Mouse (Mus musculus): ENCODE measurements around the gene Nthl1. TPM values are rescaled to one million over a fixed set of nuclear protein-coding genes. Genes with fewer than 3 reads are reported as not detected.

Nthl1 gene
- 17.6 and 17.9 TPM in 2 replicates for polyA plus RNA-seq (2015; fragmentation: Nextera tagmentation; extraction: Ambion mirVana)

DNA sequence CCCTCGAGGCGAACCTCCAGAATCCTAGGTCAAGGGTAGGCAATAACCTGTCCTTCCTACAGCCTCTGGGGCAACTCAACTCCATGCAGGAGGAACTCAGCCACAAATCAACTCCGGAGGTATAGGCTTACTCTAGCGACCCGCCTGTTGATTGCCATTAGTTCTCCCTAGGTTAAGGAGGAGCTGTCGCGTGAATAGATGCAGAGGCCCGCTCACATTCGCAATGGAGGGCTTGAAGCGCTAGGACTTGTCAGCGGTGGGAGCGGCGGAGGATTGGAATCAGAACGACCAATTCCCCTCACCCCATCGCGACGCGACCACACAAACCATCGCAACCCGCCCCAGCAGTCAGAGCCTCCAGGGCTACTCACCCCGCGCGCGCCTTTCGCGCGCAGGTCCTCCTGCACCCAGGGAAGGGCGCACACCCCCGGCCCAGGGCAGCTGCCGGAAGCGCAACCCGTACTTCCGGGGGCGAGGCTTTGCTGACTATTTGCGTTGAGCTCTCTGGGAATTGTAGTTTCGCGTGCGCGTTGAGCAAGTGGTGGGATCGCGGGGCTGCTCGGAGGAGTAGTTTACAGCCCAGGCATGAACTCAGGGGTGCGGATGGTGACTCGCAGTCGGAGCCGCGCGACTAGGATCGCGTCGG, at the start of gene Nthl1, which contains the start of gene Tsc2:
Nthl1 (plus strand) TSS at position 514 of the 646 bp plus-strand sequence.
Tsc2 (minus strand) TSS at position 464 of the 646 bp plus-strand sequence.
- peak within 1 kb of the TSS; percentile 88 for H3K9ac ChIP-seq (ENCODE audit: low read length)
- H3K36me3 ChIP-seq (ENCODE audit: control insufficient read depth, insufficient read depth, low read length), result peaks cover 9% of the 10 kb centered on the region; the same call in 1 of the 2 replicates
- no peaks in the 10 kb centered on the region for H3K27me3 ChIP-seq (ENCODE audit: control insufficient read depth, insufficient read depth, low read depth, low read length)
- ATAC-seq (ENCODE audit: low read depth), result peak; percentile 88
- H3K9me3 ChIP-seq (ENCODE audit: control insufficient read depth, low read length), result no peaks in the 10 kb centered on the region
- peak within 1 kb of the TSS; percentile 79 for H3K4me3 ChIP-seq (ENCODE audit: low read length)
- peaks cover 17% of the 10 kb centered on the region for H3K4me1 ChIP-seq (replicated peaks; ENCODE audit: control insufficient read depth, insufficient read depth, low read length)
- peak within 1 kb of the TSS; percentile 97 for H3K27ac ChIP-seq (ENCODE audit: low read length)
- H3K4me2 ChIP-seq (ENCODE audit: low read depth, low read length), result peak within 1 kb of the TSS; percentile 78
- WGBS, result 1% methylated on average over 51 of the region's 51 CpGs

DNA sequence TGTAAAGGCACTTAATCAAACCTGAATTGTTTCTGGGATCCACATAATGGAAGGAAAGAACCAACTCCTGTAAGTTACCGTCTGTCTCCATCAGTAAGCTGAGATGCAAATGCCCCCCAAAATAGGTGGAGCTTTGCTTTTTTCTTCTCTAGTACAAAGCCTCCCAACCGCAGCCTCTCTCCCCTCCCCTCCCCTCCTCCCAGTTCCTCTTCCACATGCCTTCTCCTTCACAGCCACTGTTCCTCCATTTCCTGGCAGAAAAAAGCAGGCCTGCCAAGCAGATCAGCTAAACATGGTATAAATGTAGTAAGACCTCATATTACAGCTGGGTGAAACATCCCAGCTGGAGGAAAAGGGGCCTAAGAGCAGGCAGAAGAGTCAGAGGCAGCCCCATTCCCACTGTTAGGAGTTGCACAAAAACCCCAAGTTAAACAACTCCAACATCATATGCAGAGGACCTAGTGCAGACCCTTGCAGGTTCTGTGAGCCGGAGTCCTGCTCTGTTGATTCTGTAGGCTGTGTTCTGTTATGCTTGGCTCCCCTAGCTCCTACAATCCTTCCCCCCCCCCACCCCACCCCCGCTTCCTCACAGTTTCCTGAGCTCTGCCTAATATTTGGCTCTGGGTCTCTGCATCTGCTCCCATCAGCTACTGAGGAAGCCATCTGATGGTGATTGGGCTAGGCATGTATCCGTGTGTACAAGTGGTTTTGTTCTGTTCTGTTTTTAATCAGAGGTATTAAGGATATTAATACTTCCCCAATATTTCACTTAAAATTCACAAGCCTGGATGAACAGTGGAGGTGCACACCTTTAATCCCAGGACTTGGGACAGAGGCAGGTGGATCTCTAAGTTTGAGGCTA, 48.6 kb upstream of the Nthl1 start:
- peak overlapping the region; percentile 60 for H3K27ac ChIP-seq (ENCODE audit: low read length)

DNA sequence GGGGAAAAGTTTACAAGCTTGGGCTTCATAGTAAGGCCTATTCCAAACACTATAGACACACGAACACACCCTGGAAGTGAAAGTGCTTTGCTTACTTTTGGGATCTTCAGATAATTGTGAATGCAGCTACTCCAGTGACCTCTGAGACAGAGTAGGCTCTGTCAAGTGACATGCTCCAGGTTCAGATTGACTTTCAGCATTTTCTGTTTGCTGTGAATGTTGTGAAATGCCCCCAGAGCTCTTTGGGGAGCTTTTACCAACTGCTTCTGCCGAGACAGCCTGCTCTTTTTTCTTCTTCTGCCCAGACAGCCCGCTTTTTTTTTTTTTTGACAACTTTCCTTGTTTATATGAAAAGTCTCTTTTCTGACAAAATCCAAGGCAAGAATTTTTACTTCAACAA, 48.0 kb upstream of the Nthl1 start:
- Histone ChIP-seq H3K4me2 (ENCODE audit: low read depth, low read length) (no peak overlapping the region), H3K4me1 (replicated peaks; ENCODE audit: control insufficient read depth, insufficient read depth, low read length) (no peaks in the 10 kb centered on the region), H3K27me3 (ENCODE audit: control insufficient read depth, insufficient read depth, low read depth, low read length) (no peaks in the 10 kb centered on the region), H3K4me3 (ENCODE audit: low read length) (no peak overlapping the region), H3K9ac (ENCODE audit: low read length) (no peak overlapping the region), H3K36me3 (ENCODE audit: control insufficient read depth, insufficient read depth, low read length) (peaks cover 55% of the 10 kb centered on the region), H3K27ac (ENCODE audit: low read length) (peak overlapping the region; percentile 60), H3K9me3 (ENCODE audit: control insufficient read depth, low read length) (no peaks in the 10 kb centered on the region)
- ATAC-seq (ENCODE audit: low read depth), result peak; percentile 27
- WGBS, result 55% methylated on average over 3 of the region's 3 CpGs

More for the DNA sequence above, 48.6 kb upstream of the Nthl1 start:
- Histone ChIP-seq H3K27me3 (ENCODE audit: control insufficient read depth, insufficient read depth, low read depth, low read length) (no peaks in the 10 kb centered on the region), H3K9ac (ENCODE audit: low read length) (no peak overlapping the region), H3K4me3 (ENCODE audit: low read length) (no peak overlapping the region), H3K36me3 (ENCODE audit: control insufficient read depth, insufficient read depth, low read length) (peaks cover 59% of the 10 kb centered on the region), H3K4me1 (replicated peaks; ENCODE audit: control insufficient read depth, insufficient read depth, low read length) (no peaks in the 10 kb centered on the region), H3K9me3 (ENCODE audit: control insufficient read depth, low read length) (no peaks in the 10 kb centered on the region), H3K4me2 (ENCODE audit: low read depth, low read length) (no peak overlapping the region)
- WGBS, result 58% methylated on average over 5 of the region's 5 CpGs
- ATAC-seq (ENCODE audit: low read depth), result peak; percentile 44

DNA sequence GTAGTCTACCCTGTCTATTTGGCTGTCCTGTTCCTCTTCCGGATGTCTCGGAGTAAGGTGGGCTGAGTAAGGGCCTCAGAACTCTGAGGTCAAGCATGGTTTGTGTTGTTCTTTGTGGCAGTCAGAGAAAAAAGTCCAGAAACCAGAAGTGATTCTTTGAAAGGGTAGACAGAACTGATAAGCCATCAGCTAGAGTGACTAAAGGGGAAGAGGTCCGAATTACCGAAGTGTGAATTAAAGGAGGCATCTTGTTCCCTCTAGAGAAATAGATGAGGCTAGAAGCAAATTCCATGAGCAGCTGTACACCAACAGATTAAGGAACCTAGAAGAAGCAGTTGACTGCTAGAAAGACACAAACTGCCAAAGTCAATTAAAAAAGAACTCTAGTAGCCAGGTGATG, 45.9 kb upstream of the Nthl1 start:
- H3K4me2 ChIP-seq (ENCODE audit: low read depth, low read length), result no peak overlapping the region
- no peak overlapping the region for H3K27ac ChIP-seq (ENCODE audit: low read length)
- ATAC-seq (ENCODE audit: low read depth), result no peak
- no peak overlapping the region for H3K4me3 ChIP-seq (ENCODE audit: low read length)
- H3K9ac ChIP-seq (ENCODE audit: low read length), result no peak overlapping the region
- H3K9me3 ChIP-seq (ENCODE audit: control insufficient read depth, low read length), result no peaks in the 10 kb centered on the region
- H3K27me3 ChIP-seq (ENCODE audit: control insufficient read depth, insufficient read depth, low read depth, low read length), result no peaks in the 10 kb centered on the region
- peaks cover 47% of the 10 kb centered on the region for H3K36me3 ChIP-seq (ENCODE audit: control insufficient read depth, insufficient read depth, low read length)
- WGBS, result 90% methylated on average over 4 of the region's 4 CpGs
- no peaks in the 10 kb centered on the region for H3K4me1 ChIP-seq (replicated peaks; ENCODE audit: control insufficient read depth, insufficient read depth, low read length)

DNA sequence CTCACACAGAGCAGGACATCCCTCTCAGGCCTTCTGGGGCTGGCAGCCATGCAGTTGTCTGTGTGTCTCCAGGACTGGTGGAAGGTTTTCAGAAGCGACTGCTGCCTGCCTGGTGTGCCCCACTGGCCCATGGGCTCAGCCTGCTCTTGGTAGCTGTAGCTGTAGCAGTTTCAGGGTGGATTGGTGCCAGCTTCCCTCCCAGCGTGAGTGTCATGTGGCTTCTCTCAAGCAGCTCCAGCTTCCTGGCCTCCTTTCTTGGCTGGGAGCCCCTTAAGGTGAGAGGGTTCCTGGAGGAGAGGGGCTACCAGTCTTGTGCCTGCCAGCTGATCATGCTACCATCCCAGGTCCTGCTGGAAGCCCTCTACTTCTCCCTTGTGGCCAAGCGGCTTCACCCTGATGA, 41.5 kb upstream of the Nthl1 start:
- no peaks in the 10 kb centered on the region for H3K27me3 ChIP-seq (ENCODE audit: control insufficient read depth, insufficient read depth, low read depth, low read length)
- H3K9ac ChIP-seq (ENCODE audit: low read length), result no peak overlapping the region
- 0 out of 2 replicates have a peak, but pooled peaks cover 3% of the 10 kb centered on the region for H3K4me1 ChIP-seq (replicated peaks; ENCODE audit: control insufficient read depth, insufficient read depth, low read length)
- no peak overlapping the region for H3K4me2 ChIP-seq (ENCODE audit: low read depth, low read length)
- ATAC-seq (ENCODE audit: low read depth), result no peak
- no peak overlapping the region for H3K4me3 ChIP-seq (ENCODE audit: low read length)
- no peaks in the 10 kb centered on the region for H3K9me3 ChIP-seq (ENCODE audit: control insufficient read depth, low read length)
- H3K27ac ChIP-seq (ENCODE audit: low read length), result no peak overlapping the region
- peaks cover 60% of the 10 kb centered on the region for H3K36me3 ChIP-seq (ENCODE audit: control insufficient read depth, insufficient read depth, low read length)
- 73% methylated on average over 3 of the region's 3 CpGs for WGBS

DNA sequence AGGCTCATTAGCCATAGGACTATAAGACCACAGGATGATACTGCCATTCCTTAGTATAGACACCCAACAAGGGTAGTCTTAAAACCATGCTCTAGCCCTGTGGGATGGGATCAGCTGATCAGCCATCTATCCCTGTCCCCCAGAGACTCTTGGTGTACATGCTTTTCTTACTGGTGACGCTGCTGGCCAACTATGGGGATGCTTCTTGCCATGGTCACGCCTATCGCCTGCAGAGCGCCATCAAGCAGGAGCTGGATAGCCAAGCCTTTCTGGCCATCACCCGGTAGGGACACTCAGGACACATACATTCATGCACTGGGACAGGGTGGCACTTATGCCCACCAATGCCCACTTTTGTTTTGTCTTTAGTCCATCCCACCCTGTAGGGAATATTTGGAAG, 40.8 kb upstream of the Nthl1 start:
- no peak for ATAC-seq (ENCODE audit: low read depth)
- H3K36me3 ChIP-seq (ENCODE audit: control insufficient read depth, insufficient read depth, low read length), result peaks cover 61% of the 10 kb centered on the region
- no peak overlapping the region for H3K4me3 ChIP-seq (ENCODE audit: low read length)
- 0 out of 2 replicates have a peak, but pooled peaks cover 3% of the 10 kb centered on the region for H3K4me1 ChIP-seq (replicated peaks; ENCODE audit: control insufficient read depth, insufficient read depth, low read length)
- 93% methylated on average over 5 of the region's 5 CpGs for WGBS
- no peaks in the 10 kb centered on the region for H3K9me3 ChIP-seq (ENCODE audit: control insufficient read depth, low read length)
- no peak overlapping the region for H3K4me2 ChIP-seq (ENCODE audit: low read depth, low read length)
- H3K9ac ChIP-seq (ENCODE audit: low read length), result no peak overlapping the region
- H3K27me3 ChIP-seq (ENCODE audit: control insufficient read depth, insufficient read depth, low read depth, low read length), result no peaks in the 10 kb centered on the region
- H3K27ac ChIP-seq (ENCODE audit: low read length), result no peak overlapping the region

DNA sequence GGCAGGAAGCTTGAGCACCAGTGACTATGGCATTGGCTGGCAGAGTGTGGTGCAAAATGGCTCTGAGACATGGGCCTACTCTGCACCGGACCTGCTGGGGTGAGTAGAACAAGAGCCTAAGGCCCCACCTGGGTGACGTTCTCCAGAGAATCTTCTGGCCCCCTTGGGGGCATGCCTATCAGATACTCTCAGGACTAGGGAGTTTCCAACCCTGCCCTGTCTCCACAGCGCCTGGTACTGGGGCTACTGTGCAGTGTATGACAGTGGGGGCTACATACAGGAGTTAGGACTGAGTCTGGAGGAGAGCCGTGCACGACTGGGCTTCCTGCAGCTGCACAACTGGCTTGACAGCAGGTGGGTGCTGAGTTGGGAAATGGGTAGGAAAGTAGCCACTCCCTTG, 39.2 kb upstream of the Nthl1 start:
- no peak for ATAC-seq (ENCODE audit: low read depth)
- Histone ChIP-seq H3K9ac (ENCODE audit: low read length) (no peak overlapping the region), H3K4me2 (ENCODE audit: low read depth, low read length) (no peak overlapping the region), H3K9me3 (ENCODE audit: control insufficient read depth, low read length) (no peaks in the 10 kb centered on the region), H3K27me3 (ENCODE audit: control insufficient read depth, insufficient read depth, low read depth, low read length) (no peaks in the 10 kb centered on the region), H3K4me3 (ENCODE audit: low read length) (no peak overlapping the region), H3K27ac (ENCODE audit: low read length) (no peak overlapping the region), H3K36me3 (ENCODE audit: control insufficient read depth, insufficient read depth, low read length) (peaks cover 68% of the 10 kb centered on the region), H3K4me1 (replicated peaks; ENCODE audit: control insufficient read depth, insufficient read depth, low read length) (0 out of 2 replicates have a peak, but pooled peaks cover 3% of the 10 kb centered on the region)
- WGBS, result 88% methylated on average over 5 of the region's 5 CpGs

DNA sequence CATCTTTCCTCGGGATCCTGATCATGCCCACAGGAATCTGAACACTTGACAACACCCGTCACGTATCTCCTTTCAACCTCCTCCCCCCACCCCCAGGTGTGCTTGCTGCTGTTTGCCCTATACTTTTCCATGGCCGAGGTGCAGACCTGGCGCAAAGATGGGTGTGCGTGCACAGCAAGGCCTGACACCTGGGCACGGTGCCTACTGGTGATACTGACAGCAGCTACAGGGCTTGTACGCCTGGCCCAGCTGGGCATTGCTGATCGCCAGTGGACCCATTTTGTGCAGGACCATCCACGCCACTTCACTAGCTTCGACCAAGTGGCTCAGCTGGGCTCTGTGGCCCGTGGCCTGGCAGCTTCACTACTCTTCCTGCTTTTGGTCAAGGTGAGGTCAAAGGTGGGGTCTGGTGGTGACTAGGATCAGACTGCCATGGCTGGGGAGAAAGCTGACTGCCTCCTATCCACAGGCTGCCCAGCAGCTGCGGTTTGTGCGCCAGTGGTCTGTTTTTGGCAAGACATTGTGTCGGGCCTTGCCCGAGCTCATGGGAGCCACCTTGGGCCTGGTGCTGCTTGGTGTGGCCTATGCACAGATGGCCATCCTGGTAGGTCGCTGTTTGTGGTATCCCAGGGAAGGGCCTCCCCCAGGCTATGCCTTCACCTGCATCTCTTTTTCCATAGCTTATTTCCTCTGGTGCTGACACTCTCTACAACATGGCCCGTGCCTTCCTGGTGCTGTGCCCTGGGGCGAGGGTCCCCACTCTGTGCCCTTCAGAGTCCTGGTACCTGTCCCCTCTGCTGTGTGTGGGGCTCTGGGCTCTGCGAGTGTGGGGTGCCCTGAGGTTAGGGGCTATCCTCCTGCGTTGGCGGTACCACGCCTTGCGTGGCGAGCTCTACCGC, 38.2 kb upstream of the Nthl1 start:
- H3K9ac ChIP-seq (ENCODE audit: low read length), result no peak overlapping the region
- H3K27me3 ChIP-seq (ENCODE audit: control insufficient read depth, insufficient read depth, low read depth, low read length), result no peaks in the 10 kb centered on the region
- no peaks in the 10 kb centered on the region for H3K9me3 ChIP-seq (ENCODE audit: control insufficient read depth, low read length)
- H3K4me2 ChIP-seq (ENCODE audit: low read depth, low read length), result no peak overlapping the region
- 0 out of 2 replicates have a peak, but pooled peaks cover 3% of the 10 kb centered on the region for H3K4me1 ChIP-seq (replicated peaks; ENCODE audit: control insufficient read depth, insufficient read depth, low read length)
- H3K4me3 ChIP-seq (ENCODE audit: low read length), result no peak overlapping the region
- no peak for ATAC-seq (ENCODE audit: low read depth)
- no peak overlapping the region for H3K27ac ChIP-seq (ENCODE audit: low read length)
- H3K36me3 ChIP-seq (ENCODE audit: control insufficient read depth, insufficient read depth, low read length), result peaks cover 71% of the 10 kb centered on the region
- 87% methylated on average over 26 of the region's 26 CpGs for WGBS
